Mouse (Mus musculus) midbrain, embryonic 16.5 days (tissue): Measurements from ENCODE around the gene F8a. TPM values are rescaled to one million over a fixed set of nuclear protein-coding genes. Genes with fewer than 3 reads are reported as not detected.
A peak's percentile ranks its signal among the peaks of the same experiment; 100 is the strongest.
"Not testable (repeated sequence)": the region's sequence is repeated elsewhere in the genome, so short reads cannot be mapped to it uniquely, and the experiment has no call there.

Experiments
- ATAC-seq: fragments of 200-750 bp; cut with Nextera tagmentation; 2 replicates; pipeline ENCODE4 v1.8.0; 2017; ENCODE audit warnings: moderate TSS enrichment
- H3K27ac ChIP-seq: fragments of 300-500 bp; sonication (generic); 2 replicates; pipeline ENCODE4 v1.5.1; 2014; ENCODE audit warnings: mild to moderate bottlenecking, low read length, mixed read lengths
- H3K27me3 ChIP-seq: fragments of 300-500 bp; sonication (generic); 2 replicates; pipeline ENCODE4 v1.6.1; 2014; ENCODE audit warnings: low read depth, low read length, mixed read lengths; ENCODE audit not compliant: control insufficient read depth, insufficient read depth
- H3K36me3 ChIP-seq: fragments of 300-500 bp; sonication (generic); 2 replicates; pipeline ENCODE4 v1.6.1; 2014; ENCODE audit warnings: mild to moderate bottlenecking, low read length, moderate library complexity, mixed read lengths; ENCODE audit not compliant: control insufficient read depth, insufficient read depth
- H3K4me1 ChIP-seq: fragments of 300-500 bp; sonication (generic); 2 replicates; pipeline ENCODE4 v1.6.1; 2014; ENCODE audit warnings: mild to moderate bottlenecking, low read length, mixed read lengths; ENCODE audit not compliant: control insufficient read depth, insufficient read depth
- H3K4me2 ChIP-seq: fragments of 300-500 bp; sonication (generic); 2 replicates; pipeline ENCODE4 v1.6.1; 2014; ENCODE audit warnings: mild to moderate bottlenecking, low read length, mixed read lengths
- H3K4me3 ChIP-seq: fragments of 300-500 bp; sonication (generic); 2 replicates; pipeline ENCODE4 v1.5.1; 2014; ENCODE audit warnings: low read depth, mild to moderate bottlenecking, low read length, moderate library complexity, mixed read lengths
- H3K9ac ChIP-seq: fragments of 300-500 bp; sonication (generic); 2 replicates; pipeline ENCODE4 v1.6.1; 2014; ENCODE audit warnings: low read depth, low read length, mixed read lengths
- H3K9me3 ChIP-seq: fragments of 300-500 bp; sonication (generic); replicated peaks from 2 replicates; pipeline ENCODE4 v1.6.1; 2014; ENCODE audit warnings: mild to moderate bottlenecking, low read length, mixed read lengths; ENCODE audit not compliant: control insufficient read depth, poor library complexity, severe bottlenecking
- WGBS: fragments of 180-500 bp; shearing (Covaris S2); extraction: QIAGEN DNeasy Blood & Tissue Kit; methylation state at CpG from one replicate; pipeline ENCODE4 v1.1.7; 2014; 5-methylcytosine and 5-hydroxymethylcytosine counted together
- polyA plus RNA-seq: library from polyadenylated mRNA; unstranded; fragments of >200 nt; fragmentation: Nextera tagmentation; extraction: Ambion mirVana; gene quantifications from 2 replicates; pipeline ENCODE4 v1.2.1, GENCODE M21; 2015

Gene F8a
- polyA plus RNA-seq, result 35.1 and 37.5 TPM in 2 replicates

- Histone ChIP-seq H3K4me1 (peaks cover 13% of the 10 kb centered on the region; the same call in 1 of the 2 replicates), H3K4me2 (peak within 1 kb of the TSS; percentile 59), H3K27me3 (no peaks in the 10 kb centered on the region), H3K9ac (peak within 1 kb of the TSS; percentile 79), H3K27ac (peak within 1 kb of the TSS; percentile 93), H3K4me3 (peak within 1 kb of the TSS; percentile 66), H3K9me3 (no peaks in the 10 kb centered on the region), H3K36me3 (no peaks in the 10 kb centered on the region)
- ATAC-seq, result peak; percentile 98
- WGBS, result 13% methylated on average over 28 of the region's 39 CpGs
These were observed at the start of gene F8a for GRCm38 (mm10) chrX:73227914-73228605. Gene F8a, plus strand, starts transcription at chrX:73228291.

DNA sequence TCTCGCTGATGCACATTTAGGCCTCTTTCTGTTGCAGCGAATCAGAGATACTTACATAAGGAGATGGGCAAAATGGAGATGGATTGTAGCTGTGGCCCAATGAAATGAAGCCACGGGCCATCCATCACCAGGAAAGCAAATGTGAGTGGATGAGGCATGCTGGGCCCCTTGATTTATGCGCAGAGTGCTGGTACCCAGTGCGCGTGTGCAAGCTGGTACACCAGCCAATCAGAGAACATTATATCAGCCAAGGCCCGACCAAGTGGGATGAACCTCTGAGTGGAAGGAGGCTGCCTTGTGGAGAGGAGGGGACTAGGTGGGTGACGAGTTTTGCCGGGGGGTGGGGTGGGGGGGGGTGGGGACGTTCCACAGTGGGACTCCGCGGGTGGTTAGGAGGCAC, 36.2 kb upstream of the F8a start, which contains the start of gene Xlr3b:
Xlr3b (plus strand) TSS at position 274 of the 400 bp plus-strand sequence.
- peak; percentile 68; the same call in 1 of the 2 replicates for ATAC-seq
- 91% methylated on average over 6 of the region's 12 CpGs for WGBS
- H3K4me2 ChIP-seq, result not testable (repeated sequence)

DNA sequence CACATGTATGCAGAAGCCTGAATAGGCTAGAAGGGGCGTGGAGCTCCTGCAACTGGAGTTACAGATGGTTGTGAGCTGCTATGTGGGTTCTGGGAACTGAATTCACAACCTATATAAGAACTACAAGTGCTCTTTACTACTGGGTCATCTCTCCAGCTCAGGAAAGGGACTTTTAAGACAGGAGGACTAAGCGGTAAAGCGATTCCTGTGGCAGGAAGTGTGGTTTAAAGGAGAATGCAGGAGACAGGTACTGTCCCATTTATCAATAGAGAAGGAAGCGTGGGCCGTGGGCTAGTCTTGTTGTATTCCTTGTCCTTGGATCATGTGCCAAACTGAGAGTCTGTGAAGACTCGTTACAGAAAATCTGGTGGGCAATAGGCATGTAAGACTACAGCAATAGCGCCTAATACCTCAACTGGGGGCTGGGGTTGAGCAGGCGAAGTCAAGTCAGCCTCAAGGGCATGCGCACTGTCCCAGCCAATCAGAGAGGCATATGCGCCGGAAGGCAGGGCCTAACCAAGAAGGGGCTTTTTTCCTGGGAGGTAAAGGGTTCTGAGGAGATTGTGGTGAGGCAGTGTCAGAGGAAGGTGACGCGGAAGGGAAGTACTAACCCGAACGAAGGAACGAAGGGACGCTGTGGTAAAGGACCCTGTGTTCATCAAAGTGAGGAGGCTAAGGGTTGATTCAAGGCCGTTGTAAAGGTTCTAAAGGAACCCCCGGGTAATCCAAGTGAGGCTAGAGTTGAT, 14.1 kb upstream of the F8a start, which contains the start of gene Xlr4b:
Xlr4b (plus strand) TSS at position 515 of the 746 bp plus-strand sequence.
- H3K9me3 ChIP-seq, H3K9ac ChIP-seq, H3K4me1 ChIP-seq, H3K4me3 ChIP-seq, H3K4me2 ChIP-seq, H3K36me3 ChIP-seq, H3K27me3 ChIP-seq, ATAC-seq, H3K27ac ChIP-seq: not testable (repeated sequence)
- 78% methylated on average over 12 of the region's 19 CpGs for WGBS

More for the DNA sequence above, 36.2 kb upstream of the F8a start, which contains the start of gene Xlr3b:
- H3K9me3 ChIP-seq, H3K27ac ChIP-seq, H3K36me3 ChIP-seq, H3K27me3 ChIP-seq, H3K4me1 ChIP-seq, H3K9ac ChIP-seq, H3K4me3 ChIP-seq: not testable (repeated sequence)

DNA sequence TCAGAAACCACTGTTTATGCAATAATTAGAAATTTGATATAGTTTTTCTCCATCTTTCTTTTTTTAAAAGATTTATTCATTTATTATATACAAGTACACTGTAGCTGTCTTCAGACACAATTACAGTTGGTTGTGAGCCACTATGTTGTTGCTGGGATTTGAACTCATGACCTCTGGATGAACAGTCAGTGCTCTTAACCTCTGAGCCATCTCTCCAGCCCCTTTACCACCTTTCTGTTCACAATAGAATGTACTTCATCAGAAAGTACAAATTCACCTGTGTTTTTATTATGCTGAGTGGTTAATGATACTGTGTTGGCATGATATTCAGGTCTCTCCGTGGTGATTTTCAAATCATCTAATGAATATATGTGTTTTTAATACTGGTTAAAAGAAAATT, 2.7 kb upstream of the F8a start:
- H3K4me3 ChIP-seq, result no peak overlapping the region
- no peak for ATAC-seq
- H3K27me3 ChIP-seq, result no peaks in the 10 kb centered on the region
- H3K4me1 ChIP-seq, result 0 out of 2 replicates have a peak, but pooled peaks cover 3% of the 10 kb centered on the region
- H3K4me2 ChIP-seq, result no peak overlapping the region
- 53% methylated on average over 1 of the region's 1 CpGs for WGBS
- H3K36me3 ChIP-seq, result no peaks in the 10 kb centered on the region
- no peaks in the 10 kb centered on the region for H3K9me3 ChIP-seq
- no peak overlapping the region for H3K27ac ChIP-seq
- H3K9ac ChIP-seq, result no peak overlapping the region

DNA sequence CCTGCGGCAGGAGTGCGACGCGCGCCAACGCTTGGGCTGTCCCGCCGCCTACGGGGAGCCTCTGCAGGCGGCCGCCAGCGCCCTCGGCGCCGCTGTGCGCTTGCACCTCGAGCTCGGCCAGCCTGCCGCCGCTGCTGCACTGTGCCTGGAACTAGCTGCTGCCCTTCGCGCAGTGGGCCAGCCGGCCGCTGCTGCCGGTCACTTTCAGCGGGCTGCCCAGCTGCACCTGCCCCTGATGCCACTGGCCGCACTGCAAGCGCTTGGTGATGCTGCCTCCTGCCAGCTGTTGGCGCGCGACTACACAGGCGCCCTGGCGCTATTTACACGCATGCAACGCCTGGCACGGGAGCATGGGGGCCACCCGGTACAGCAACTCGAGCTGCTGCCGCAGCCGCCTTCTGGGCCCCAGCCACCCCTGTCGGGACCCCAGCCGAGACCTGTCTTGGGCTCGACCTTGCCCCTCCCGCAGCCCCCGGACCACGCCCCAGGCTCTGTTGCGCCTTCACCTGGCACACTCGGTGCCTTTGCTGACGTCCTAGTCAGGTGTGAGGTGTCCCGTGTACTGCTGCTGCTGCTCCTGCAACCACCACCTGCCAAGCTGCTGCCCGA, 619 bp downstream of the F8a start:
- Histone ChIP-seq H3K36me3 (no peaks in the 10 kb centered on the region), H3K9me3 (no peaks in the 10 kb centered on the region), H3K4me3 (peak overlapping the region; percentile 66), H3K4me2 (peak overlapping the region; percentile 59), H3K27me3 (no peaks in the 10 kb centered on the region), H3K9ac (peak overlapping the region; percentile 79), H3K27ac (peak overlapping the region; percentile 93), H3K4me1 (peaks cover 13% of the 10 kb centered on the region; the same call in 1 of the 2 replicates)
- peak; percentile 82 for ATAC-seq
- 25% methylated on average over 42 of the region's 51 CpGs for WGBS

DNA sequence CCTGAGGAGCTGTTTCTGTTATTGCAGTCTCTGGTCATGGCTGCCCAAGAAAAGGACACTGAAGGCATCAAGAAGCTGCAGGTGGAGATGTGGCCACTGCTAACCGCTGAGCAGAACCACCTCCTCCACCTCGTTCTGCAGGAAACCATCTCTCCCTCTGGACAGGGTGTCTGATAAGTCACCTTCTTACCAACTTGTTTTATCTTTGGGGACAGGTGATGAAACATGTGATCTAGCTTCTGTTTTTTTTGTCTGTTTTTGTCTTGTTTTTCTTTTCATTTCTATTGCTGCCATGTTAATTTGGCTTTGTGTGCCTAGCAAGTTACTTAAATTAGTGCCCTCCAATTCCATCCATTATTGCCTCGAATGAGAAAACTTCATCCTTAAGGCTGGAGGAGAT, 1.2 kb downstream of the F8a start:
- WGBS, result 31% methylated on average over 3 of the region's 3 CpGs
- peak overlapping the region; percentile 66 for H3K4me3 ChIP-seq

DNA sequence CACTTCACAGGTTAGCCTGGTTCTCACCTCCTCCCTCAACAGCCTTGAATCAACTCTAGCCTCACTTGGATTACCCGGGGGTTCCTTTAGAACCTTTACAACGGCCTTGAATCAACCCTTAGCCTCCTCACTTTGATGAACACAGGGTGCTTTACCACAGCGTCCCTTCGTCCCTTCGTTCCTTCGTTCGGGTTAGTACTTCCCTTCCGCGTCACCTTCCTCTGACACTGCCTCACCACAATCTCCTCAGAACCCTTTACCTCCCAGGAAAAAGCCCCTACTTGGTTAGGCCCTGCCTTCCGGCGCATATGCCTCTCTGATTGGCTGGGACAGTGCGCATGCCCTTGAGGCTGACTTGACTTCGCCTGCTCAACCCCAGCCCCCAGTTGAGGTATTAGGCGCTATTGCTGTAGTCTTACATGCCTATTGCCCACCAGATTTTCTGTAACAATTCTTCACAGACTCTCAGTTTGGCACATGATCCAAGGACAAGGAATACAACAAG, 14.8 kb downstream of the F8a start, which contains the start of gene Xlr4c:
Xlr4c (minus strand) TSS at position 310 of the 505 bp plus-strand sequence.
- not testable (repeated sequence) for H3K4me1 ChIP-seq, H3K36me3 ChIP-seq, H3K9ac ChIP-seq, H3K4me2 ChIP-seq, H3K27ac ChIP-seq, ATAC-seq, H3K9me3 ChIP-seq, H3K4me3 ChIP-seq, H3K27me3 ChIP-seq
- 81% methylated on average over 10 of the region's 14 CpGs for WGBS

More for the DNA sequence above, 1.2 kb downstream of the F8a start:
- peak overlapping the region; percentile 93 for H3K27ac ChIP-seq
- H3K4me1 ChIP-seq, result peaks cover 13% of the 10 kb centered on the region; the same call in 1 of the 2 replicates
- H3K9me3 ChIP-seq, result no peaks in the 10 kb centered on the region
- H3K9ac ChIP-seq, result peak overlapping the region; percentile 79
- H3K4me2 ChIP-seq, result peak overlapping the region; percentile 59
- ATAC-seq, result no peak
- no peaks in the 10 kb centered on the region for H3K36me3 ChIP-seq
- no peaks in the 10 kb centered on the region for H3K27me3 ChIP-seq

DNA sequence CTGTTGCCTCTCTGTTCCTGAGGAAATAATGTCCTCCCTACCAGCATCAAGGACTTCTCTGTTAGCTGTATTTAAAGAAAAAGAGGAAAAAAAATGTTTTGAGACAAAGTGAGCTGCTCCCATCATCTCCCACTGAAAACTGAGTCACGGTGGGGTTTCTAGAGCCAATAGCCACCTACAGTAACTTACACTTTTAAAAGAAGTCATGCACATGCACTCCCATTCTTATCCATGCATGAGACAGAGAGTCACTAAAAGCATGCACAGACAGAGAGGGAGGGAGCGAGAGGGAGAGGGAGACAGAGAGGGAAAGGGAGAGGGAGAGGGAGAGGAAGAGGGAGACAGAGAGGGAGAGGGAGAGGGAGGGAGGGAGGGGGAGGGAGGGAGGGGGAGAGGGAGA, 34.3 kb downstream of the F8a start:
- not testable (repeated sequence) for ATAC-seq, H3K4me2 ChIP-seq, H3K27me3 ChIP-seq, H3K36me3 ChIP-seq, H3K4me3 ChIP-seq, H3K9me3 ChIP-seq, H3K4me1 ChIP-seq, H3K27ac ChIP-seq, H3K9ac ChIP-seq
- WGBS, result 87% methylated on average over 1 of the region's 2 CpGs
